Mouse (Mus musculus) left cerebral cortex, postnatal 14 days (tissue): ENCODE measurements at regions not wholly inside any gene's neighbourhood (a gene's known extent, or its start where the extent isn't known, plus 50 kb on each side); places are given as distances from the start of the nearest gene placed in this dataset.

Experiments
- DNase-seq, 2 experiments: peaks; one replicate each; pipeline ENCODE4 v3.0.0; 2021 to 2022; ENCODE audit warnings: low spot score in 2 of 2, mixed read lengths in 1 of 2
- intact Hi-C: fragments of 180-260 bp; cut with DNase I; formaldehyde crosslinking; loops from one replicate; pipeline ENCODE4 v1.15.1; 2025

GRCm38 (mm10) chr9:34029503-34030169, 456.1 kb upstream of the Kirrel3 start:
- DNase-seq: no peak
- intact Hi-C loops: no loop called here

- intact Hi-C loops: loop anchor here (10.0 kb wide), 1 partner anchor 430 kb away; the partner anchor contains the start of gene Kirrel3
- DNase-seq: peak; percentile 1 to 26
Observed at GRCm38 (mm10) chr9:34054435-34054834, 431.3 kb upstream of the Kirrel3 start.
